Mouse (Mus musculus) embryonic facial prominence, embryonic 14.5 days (tissue): ENCODE data around the gene Fcf1. TPM values are rescaled to one million over a fixed set of nuclear protein-coding genes. Genes with fewer than 3 reads are reported as not detected.

Experiments used
- ATAC-seq: fragments of 200-750 bp; cut with Nextera tagmentation; 2 replicates; pipeline ENCODE4 v1.8.0; 2017; ENCODE audit warnings: low read depth, moderate number of reproducible peaks, moderate TSS enrichment
- DNase-seq: peaks from one replicate; pipeline ENCODE4 v3.0.0-alpha.2; 2015; ENCODE audit warnings: low spot score
- H3K27ac ChIP-seq: fragments of 300-500 bp; sonication (generic); replicated peaks from 2 replicates; pipeline ENCODE4 v1.5.1; 2014; ENCODE audit warnings: low read depth, mild to moderate bottlenecking, low read length, moderate library complexity
- H3K27me3 ChIP-seq: fragments of 300-500 bp; sonication (generic); replicated peaks from 2 replicates; pipeline ENCODE4 v1.6.1; 2014; ENCODE audit warnings: low read length; ENCODE audit not compliant: control insufficient read depth, insufficient read depth
- H3K36me3 ChIP-seq: fragments of 300-500 bp; sonication (generic); 2 replicates; pipeline ENCODE4 v1.6.1; 2014; ENCODE audit warnings: low read length, mixed read lengths; ENCODE audit not compliant: control insufficient read depth, insufficient read depth
- H3K4me1 ChIP-seq: fragments of 300-500 bp; sonication (generic); 2 replicates; pipeline ENCODE4 v1.6.1; 2014; ENCODE audit warnings: antibody characterized with exemption, low read length; ENCODE audit not compliant: control insufficient read depth, insufficient read depth
- H3K4me2 ChIP-seq: fragments of 300-500 bp; sonication (generic); 2 replicates; pipeline ENCODE4 v1.6.1; 2014; ENCODE audit warnings: low read depth, mild to moderate bottlenecking, low read length, moderate library complexity, mixed read lengths
- H3K4me3 ChIP-seq: fragments of 300-500 bp; sonication (generic); 2 replicates; pipeline ENCODE4 v1.5.1; 2014; ENCODE audit warnings: low read depth, mild to moderate bottlenecking, low read length
- H3K9ac ChIP-seq: fragments of 300-500 bp; sonication (generic); 2 replicates; pipeline ENCODE4 v1.6.1; 2014; ENCODE audit warnings: low read depth, mild to moderate bottlenecking, low read length, moderate library complexity, mixed read lengths
- H3K9me3 ChIP-seq: fragments of 300-500 bp; sonication (generic); 2 replicates; pipeline ENCODE4 v1.6.1; 2016; ENCODE audit warnings: low read length; ENCODE audit not compliant: control insufficient read depth
- WGBS: fragments of 180-500 bp; shearing (Covaris S2); extraction: QIAGEN DNeasy Blood & Tissue Kit; methylation state at CpG from one replicate; pipeline ENCODE4 v1.1.7; 2014; 5-methylcytosine and 5-hydroxymethylcytosine counted together
- polyA plus RNA-seq: library from polyadenylated mRNA; unstranded; fragments of >200 nt; fragmentation: Nextera tagmentation; extraction: Ambion mirVana; gene quantifications from 2 replicates; pipeline ENCODE4 v1.2.1, GENCODE M21; 2014

Fcf1 gene
- polyA plus RNA-seq, 1 experiment from 2014 or later: 126 TPM

DNA sequence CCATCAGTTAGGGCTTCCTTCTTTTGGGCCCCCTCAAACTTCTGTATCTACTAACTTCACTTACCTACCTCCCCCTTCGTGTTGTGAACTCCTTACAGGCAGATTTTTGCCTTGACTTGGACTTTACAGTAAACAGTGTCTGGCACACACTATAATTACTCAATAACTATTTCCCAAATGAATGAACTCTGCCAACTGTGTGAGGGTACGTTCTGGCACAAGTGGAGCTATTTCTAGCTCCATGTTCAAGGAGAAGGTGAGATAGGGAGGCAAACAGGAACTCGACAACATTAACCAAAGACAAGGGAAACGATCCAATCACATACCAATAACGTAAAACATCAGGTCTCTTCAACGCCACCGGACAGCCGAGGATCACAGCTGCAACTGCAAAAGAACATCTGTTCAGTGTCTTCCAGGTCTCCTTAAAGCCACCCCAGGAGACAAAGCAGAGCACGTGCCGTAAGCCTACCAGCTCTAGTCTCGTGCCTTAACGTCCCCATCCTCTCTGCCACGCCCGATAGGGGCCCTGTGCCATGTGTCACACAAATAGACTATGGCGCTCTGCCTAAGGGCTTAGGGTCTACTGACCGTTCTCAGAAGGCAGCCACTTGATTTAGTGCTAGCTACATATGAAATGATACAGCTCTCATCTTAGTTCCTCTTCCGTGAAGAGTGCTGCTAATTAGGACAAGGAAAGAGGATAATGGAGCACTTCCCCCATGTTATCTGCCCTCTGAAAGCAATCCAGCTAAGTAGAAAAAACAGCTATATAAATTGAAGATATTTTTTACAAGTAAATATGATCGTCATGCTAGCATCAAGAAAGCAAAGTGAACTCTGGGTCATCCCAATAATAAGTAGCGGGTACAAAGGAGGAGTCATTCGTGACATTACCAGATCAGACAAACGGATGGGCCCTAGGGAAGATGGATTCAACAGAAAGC lies 27.4 kb upstream of the Fcf1 start:
- 83% methylated on average over 21 of the region's 21 CpGs for WGBS
- no peak for ATAC-seq
- Histone ChIP-seq H3K9ac (no peak overlapping the region), H3K36me3 (peaks cover 54% of the 10 kb centered on the region), H3K27me3 (no peaks in the 10 kb centered on the region), H3K4me2 (no peak overlapping the region), H3K9me3 (no peaks in the 10 kb centered on the region), H3K4me3 (no peak overlapping the region), H3K27ac (no peak overlapping the region), H3K4me1 (no peaks in the 10 kb centered on the region)
- no peak for DNase-seq

DNA sequence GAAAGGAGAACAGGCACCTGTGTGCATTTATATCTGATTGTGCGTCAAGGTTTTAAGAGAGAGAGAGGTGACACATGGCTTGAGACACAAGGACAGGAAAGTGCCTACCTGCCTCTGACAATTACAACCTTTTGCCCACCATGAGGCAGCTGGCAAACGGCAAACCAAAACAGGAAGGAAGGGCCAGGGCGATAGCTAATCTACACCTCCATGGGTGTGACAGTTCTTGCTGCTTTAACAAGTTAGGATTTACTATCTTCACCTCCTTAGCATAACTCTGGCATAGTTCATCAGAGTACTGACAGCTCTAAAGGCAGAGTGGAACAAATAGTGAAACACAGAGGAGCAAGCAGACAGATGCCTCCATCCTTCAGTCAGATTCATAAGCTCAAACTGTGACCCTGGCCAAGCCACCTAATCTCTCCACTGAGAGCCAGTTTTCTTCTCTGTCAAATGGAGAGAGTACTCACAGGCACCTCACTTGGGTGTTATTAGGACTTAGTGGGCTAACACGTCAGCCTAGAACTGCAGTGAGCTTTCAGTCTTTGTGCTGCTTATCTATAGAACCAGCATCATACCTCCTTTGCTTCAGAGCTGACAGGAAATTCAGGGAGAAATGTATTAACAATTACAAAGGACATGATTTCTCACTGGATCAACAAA lies 26.4 kb upstream of the Fcf1 start:
- 80% methylated on average over 4 of the region's 4 CpGs for WGBS

GRCm38 (mm10) chr12:84944813-84945553 lies 25.7 kb upstream of the Fcf1 start:
- H3K27ac ChIP-seq: no peak overlapping the region
- H3K9me3 ChIP-seq: no peaks in the 10 kb centered on the region
- H3K36me3 ChIP-seq: peaks cover 52% of the 10 kb centered on the region
- ATAC-seq: no peak
- H3K27me3 ChIP-seq: no peaks in the 10 kb centered on the region
- H3K4me2 ChIP-seq: no peak overlapping the region
- 90% methylated on average over 9 of the region's 9 CpGs for WGBS
- H3K4me1 ChIP-seq: no peaks in the 10 kb centered on the region
- no peak overlapping the region for H3K4me3 ChIP-seq
- H3K9ac ChIP-seq: no peak overlapping the region
- no peak for DNase-seq

More for the DNA sequence above, 26.4 kb upstream of the Fcf1 start:
- H3K4me3 ChIP-seq: no peak overlapping the region
- H3K4me1 ChIP-seq: no peaks in the 10 kb centered on the region
- no peaks in the 10 kb centered on the region for H3K27me3 ChIP-seq
- no peak overlapping the region for H3K9ac ChIP-seq
- DNase-seq: no peak
- H3K27ac ChIP-seq: no peak overlapping the region
- no peaks in the 10 kb centered on the region for H3K9me3 ChIP-seq
- peaks cover 52% of the 10 kb centered on the region for H3K36me3 ChIP-seq
- no peak overlapping the region for H3K4me2 ChIP-seq
- ATAC-seq: no peak

GRCm38 (mm10) chr12:84947894-84948583 lies 22.7 kb upstream of the Fcf1 start:
- H3K4me1 ChIP-seq: no peaks in the 10 kb centered on the region
- peaks cover 38% of the 10 kb centered on the region for H3K36me3 ChIP-seq
- DNase-seq (no peak), ATAC-seq (no peak)
- no peaks in the 10 kb centered on the region for H3K27me3 ChIP-seq
- H3K9me3 ChIP-seq: no peaks in the 10 kb centered on the region
- no peak overlapping the region for H3K27ac ChIP-seq
- 79% methylated on average over 2 of the region's 2 CpGs for WGBS
- no peak overlapping the region for H3K4me3 ChIP-seq
- H3K9ac ChIP-seq: no peak overlapping the region
- H3K4me2 ChIP-seq: no peak overlapping the region

DNA sequence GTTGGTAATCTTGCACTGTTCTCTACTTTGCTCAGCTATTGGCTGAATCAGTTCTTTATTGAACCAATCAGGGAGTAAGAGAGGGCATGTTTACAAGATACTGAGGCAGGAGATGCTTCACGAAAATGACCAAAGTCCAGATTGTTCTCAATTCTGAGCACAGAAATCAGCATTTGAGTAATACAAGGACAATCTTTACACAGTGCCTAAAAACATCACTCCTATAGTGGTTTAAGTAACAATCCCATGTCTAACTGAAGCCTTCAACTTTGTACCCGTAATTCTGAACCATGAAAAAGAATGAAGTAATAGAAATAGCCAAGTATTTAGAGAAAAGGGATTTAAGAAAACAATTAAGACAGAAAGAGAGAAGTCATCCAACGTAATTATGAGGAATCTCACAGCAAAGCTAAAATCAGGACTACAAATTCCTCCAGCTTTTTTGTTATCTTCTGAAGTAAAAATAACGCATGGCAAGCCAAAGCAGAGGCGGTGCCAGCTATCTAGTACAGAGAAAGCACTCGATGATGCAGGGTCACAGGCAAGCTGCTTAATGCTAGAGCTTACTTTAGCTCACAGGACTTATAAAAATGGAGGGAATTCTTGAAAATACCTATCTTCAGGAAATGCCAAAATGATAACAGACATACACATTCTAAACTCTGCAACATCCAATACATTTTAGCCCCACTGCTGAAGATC lies 22.0 kb upstream of the Fcf1 start:
- Histone ChIP-seq H3K27ac (no peak overlapping the region), H3K9ac (no peak overlapping the region), H3K4me1 (no peaks in the 10 kb centered on the region), H3K36me3 (peaks cover 38% of the 10 kb centered on the region), H3K27me3 (no peaks in the 10 kb centered on the region), H3K4me2 (no peak overlapping the region), H3K9me3 (no peaks in the 10 kb centered on the region), H3K4me3 (no peak overlapping the region)
- WGBS: 91% methylated on average over 6 of the region's 6 CpGs
- DNase-seq: no peak
- ATAC-seq: no peak

DNA sequence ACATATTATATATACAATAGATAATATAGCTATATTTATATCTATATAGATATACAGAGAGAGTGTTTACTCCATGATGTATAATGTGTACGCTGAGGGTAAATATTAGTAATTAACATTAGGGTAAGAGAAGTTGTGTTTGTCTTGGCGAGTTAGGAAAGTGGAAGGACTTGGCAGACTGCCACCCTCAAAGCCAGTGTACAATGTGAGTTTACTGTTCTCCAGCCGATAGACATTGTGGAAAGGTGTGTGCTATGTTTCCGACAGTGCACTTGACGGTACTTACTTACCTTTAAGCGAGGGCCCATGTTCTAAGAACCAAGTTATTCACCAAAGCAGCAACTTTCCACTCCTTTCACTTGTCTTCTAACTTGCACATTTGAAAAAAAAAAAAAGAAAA lies 19.9 kb upstream of the Fcf1 start:
- Histone ChIP-seq H3K27ac (no peak overlapping the region), H3K27me3 (no peaks in the 10 kb centered on the region), H3K4me1 (no peaks in the 10 kb centered on the region), H3K4me3 (no peak overlapping the region), H3K9ac (no peak overlapping the region), H3K36me3 (peaks cover 37% of the 10 kb centered on the region), H3K9me3 (no peaks in the 10 kb centered on the region), H3K4me2 (no peak overlapping the region)
- DNase-seq (no peak), ATAC-seq (no peak)
- 94% methylated on average over 6 of the region's 6 CpGs for WGBS

DNA sequence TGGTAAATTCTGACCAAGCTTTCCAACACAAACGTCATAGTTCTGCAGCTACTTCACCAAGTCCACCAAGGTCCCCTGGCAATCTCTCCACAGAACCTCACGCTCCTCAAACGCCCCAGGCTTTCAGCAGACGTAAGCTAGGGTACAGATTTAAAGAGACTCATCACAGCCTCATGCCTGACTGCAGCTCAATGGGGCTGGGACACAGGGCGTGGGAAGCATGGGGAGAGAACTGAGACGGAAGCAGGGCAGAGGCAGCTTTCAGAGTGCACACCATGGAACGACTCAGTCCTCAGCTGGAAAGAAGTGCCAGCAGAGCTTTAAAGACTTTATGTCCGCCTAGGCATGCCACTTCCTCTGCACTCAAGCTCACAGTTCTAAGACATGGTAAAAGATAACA lies 19.2 kb upstream of the Fcf1 start:
- Histone ChIP-seq H3K4me3 (no peak overlapping the region), H3K27ac (no peak overlapping the region), H3K9me3 (no peaks in the 10 kb centered on the region), H3K9ac (no peak overlapping the region), H3K4me1 (no peaks in the 10 kb centered on the region), H3K4me2 (no peak overlapping the region), H3K36me3 (peaks cover 39% of the 10 kb centered on the region), H3K27me3 (no peaks in the 10 kb centered on the region)
- no peak for DNase-seq
- no peak for ATAC-seq
- 68% methylated on average over 8 of the region's 8 CpGs for WGBS

- Histone ChIP-seq H3K36me3 (peaks cover 31% of the 10 kb centered on the region), H3K9ac (no peak overlapping the region), H3K4me2 (no peak overlapping the region), H3K4me3 (no peak overlapping the region), H3K27me3 (no peaks in the 10 kb centered on the region), H3K9me3 (no peaks in the 10 kb centered on the region), H3K4me1 (no peaks in the 10 kb centered on the region), H3K27ac (no peak overlapping the region)
- no peak for DNase-seq
- WGBS: 82% methylated on average over 1 of the region's 1 CpGs
- no peak for ATAC-seq
Measured at GRCm38 (mm10) chr12:84952351-84952750, 18.3 kb upstream of the Fcf1 start.
